Mouse (Mus musculus): Measurements from ENCODE around the gene Cage1.

Cage1 gene

DNA sequence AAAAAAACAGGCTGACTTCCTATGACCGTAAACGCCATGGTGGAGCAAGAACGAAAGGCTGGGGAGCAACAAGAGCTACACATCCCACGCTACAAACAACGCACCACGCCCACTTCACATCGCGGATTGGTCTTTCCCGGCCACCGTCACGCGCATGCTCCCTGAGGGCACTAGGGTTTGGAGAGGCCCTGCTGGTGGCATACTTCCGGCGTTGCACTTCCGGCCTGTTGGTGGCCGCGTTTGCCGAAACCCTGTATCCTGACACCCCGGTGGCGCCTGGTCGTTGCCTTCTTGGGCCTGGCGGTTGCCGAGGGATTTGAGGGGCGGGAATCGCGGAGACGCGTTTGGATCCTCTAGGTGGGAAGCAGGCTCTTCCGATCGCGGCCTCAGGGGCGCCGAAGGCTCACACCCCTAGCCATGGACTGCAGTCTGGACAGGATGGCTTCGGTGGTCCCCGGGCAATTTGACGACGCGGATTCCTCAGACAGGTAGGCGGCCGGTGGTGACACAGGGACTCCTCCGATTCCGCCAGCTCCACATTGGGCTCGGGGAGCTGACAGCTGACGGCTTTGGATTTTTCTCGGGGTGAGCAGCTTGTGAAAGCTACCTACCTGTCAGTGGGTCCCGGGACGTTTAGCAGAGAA is at the start of gene Cage1:
Gene Cage1 (minus strand): TSS at position 26 of the 644 bp plus-strand sequence.
- peak; percentile 98 for DNase-seq

DNA sequence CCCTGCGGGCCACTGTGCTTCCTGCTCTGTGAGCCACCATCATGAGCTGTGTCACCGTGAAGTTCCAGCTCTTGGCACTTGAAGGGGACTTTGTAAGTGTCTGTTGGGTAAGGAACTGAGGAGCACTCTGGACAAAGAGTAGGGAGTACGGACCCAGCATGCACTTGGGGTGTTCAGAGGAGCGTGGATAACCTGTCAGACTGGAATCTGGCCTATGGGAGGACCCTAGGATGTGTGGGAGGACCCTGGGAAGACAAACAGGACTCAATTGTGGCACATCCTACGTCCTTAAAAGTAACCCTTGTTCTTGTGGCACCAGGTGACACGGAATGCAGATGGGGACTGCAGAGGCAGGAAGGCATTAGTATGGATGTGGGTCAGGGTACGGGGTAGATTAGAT is 44.3 kb upstream of the Cage1 start:
- DNase-seq = no peak

DNA sequence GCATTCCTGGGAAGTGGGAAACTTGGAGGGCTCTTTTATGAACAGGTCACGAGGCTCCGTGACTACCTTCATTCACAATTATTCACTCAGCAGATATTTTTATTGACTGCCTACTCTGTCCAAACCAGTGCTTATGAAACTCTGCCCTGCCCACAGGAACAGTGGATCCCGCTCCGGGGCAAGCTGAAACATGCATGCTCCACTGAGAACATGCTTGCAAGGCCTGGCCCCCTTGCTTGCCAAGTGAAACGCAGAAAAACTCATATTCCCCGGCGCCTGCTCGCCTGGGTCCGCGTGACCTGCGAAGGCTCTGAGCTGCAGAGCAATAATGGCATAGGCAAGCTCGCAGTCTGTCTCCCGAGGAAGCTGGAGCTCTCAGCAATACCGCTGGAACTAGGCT is 43.9 kb upstream of the Cage1 start:
- DNase-seq = no peak

DNA sequence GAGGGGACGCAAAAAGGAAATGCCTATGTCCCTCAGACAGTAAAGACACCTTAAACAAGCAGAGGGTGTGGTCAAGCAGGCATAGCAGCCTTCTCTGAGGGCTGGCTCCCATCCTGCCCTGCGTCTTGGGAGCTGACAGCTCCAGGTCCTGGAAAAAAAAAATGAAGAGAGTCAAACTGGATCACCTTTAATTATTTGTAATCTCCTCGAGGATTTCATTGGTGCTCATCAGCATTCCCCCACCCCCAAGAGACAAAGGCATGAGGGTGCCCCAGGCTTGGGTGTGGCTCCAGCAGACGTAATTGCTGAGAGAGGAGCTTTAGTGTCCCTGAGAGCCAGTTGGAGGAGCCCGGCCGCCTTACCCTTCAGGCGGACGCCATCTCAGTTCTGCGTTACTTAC is 43.1 kb upstream of the Cage1 start:
- no peak for DNase-seq

DNA sequence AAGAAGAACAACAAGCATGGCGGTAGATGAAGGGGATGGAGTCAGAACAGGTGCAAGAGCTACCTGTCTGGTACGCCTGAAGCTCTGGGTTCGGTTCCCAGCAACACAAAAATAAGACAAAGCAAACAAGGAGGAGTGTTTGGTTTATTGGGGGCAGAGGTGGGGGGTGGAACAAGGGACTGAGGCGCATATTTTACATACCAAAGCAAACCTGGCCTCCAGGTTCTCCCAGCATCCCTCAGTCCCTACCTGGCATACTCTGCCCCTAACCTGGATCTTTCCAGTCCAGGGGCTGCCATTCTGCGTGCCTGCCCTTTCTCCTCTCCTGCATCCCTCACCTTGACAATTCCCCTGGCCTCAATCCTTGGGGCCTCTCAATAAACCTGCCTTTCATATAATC is 42.5 kb upstream of the Cage1 start:
- no peak for DNase-seq

DNA sequence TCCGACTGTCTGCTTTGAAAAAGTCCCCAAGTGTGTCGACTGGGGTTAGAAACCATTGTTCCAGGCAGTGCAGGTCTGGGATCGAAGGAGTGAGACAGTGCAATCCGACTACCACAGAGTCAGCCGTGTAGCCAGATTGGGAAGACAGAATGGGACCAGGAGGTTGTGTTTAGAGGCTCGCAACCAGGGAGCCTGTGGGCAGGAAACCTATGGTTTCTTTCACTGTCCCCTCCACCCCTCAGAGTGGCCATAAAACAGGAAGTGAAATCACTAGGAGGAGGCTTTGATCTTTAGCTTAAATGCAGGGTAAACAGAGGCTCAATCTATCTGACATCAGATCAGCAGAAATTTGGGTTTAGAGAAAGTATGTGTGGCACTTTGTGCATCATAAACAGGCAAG is 42.0 kb upstream of the Cage1 start:
- no peak for DNase-seq

DNA sequence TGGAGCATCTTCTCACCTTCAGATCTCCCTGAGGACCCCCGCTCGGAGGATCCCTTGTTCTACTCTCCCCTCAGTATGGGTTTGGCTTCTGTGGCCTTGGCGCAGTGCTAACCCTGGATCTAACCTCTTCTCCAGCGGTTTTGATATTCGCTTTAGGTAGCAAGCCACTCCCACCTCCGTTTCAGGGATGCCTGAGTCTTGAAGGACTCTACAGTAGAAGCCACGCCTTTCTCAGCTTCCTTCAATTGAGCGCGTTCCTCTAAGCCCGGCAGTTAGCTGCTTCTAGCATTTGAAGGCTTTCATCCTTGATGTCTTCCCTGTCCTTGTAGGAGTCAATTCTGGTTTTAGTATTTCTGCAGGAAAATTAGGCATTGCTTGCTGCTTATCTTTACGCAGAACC is 40.2 kb upstream of the Cage1 start:
- DNase-seq = peak; percentile 56

DNA sequence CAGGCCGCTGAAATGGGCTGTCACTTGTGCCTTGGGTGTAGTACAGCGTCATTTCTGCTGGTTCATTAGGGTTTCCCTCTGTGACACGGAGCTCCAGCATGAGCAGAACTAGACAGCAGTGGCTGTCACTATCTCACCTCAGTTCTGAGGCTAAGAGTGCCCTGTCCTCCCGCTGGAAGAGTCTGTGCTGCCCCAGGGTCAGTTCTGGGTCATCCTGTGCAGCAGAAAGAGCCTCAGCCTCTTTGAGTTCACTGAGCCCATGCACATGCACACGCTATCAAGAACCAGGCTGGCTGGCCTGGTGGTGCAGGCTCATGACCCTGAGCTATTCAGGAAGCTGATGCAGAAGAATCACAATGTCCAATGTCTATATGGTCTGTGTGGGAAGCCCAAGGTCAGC is 37.5 kb upstream of the Cage1 start:
- no peak for DNase-seq

DNA sequence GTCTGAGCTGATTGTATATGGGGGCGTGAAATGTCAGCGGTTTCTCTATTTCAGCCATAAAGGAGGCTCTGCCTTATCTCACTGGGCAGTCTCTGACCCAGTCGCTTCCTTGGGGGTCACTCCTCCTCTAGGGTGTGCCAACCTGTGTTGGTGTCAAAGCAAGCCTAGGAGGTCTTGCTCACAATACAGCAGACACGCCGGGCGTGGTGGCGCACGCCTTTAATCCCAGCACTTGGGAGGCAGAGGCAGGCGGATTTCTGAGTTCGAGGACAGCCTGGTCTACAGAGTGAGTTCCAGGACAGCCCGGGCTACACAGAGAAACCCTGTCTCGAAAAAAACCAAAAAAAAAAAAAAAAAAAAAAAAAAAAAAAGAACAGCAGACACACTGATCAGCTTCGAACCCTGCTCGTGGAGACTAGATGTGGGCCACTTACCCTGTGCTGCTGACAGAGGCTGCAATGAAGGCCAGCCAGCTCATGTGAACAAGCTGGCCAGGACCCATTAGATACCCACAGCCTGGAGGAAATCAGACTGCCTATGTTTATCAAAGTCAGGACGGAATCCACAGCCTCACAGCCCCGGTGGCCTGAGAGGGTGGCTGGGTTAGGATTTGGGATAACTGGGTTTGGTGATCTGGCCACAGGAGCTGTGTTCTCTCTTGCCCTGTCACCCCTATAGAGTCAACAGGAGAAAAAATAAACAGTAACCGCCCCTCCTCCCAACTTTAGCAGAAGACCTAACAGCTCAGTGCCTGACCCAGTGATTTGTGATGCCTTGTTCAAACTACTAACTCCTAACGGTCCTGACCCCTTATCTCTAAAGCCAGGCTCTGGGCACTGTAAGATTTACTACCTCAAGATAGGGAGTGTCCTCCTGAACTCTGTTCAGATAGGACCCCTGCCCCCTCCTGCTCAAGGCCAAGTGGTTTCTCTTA is 36.8 kb upstream of the Cage1 start:
- DNase-seq = no peak

DNA sequence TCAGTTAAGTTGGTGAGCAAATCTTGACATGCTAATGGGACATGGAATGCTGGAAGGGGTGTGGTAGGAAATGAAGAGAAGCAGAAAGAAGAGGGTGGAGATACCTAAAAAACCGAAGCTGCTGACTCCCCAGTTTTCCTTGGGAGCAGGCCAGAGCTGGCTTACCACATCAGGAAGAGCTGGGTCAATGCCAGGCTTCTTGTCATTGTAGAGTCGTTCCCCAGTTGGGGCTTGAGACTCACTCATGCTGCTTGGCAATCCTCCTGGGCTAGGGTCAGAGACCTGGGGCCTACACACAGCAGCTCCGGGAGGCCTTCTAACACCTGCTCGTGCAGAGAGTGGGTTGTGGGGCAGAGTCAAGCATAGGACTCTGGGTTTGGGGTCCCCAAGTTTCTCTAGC is 34.1 kb upstream of the Cage1 start:
- DNase-seq = peak; percentile 45

DNA sequence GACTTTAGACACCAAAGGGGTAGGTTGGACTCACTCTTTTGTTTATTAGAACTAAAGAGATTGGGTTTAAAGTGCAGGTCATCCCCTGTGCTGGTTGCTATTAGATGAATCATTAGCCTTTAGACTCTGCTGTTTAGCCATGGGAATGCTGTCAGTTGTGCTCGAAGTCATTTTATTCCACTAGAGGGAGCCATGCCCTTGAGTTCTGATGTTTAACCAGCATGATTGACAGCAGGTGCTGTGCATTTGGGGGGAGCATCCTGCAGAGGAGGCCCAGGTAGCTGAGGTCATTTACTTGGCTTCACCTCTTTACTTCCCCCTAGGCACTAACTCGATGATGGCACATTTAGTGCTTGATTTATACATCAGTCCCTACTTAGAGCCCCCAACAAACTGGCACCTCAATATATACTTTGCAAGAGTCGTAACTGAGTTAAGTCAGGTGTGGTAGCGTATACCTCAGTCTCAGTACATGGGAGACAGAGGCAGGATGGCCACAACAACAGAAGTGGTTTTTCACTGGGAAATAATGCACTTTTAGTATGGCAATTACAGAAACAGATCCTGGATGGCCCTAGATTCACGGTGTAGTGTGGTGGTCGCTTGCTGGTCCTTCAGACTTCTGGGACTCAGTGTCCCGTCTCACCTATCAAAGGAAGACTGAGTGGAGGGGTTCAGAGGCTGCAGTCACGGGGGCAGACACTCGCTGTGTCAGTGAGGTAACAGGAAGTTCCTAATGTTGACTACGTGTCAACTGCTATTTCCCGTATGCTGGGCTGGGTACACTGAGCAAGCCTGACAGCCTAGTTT is 28.2 kb upstream of the Cage1 start:
- DNase-seq = peak; percentile 87

DNA sequence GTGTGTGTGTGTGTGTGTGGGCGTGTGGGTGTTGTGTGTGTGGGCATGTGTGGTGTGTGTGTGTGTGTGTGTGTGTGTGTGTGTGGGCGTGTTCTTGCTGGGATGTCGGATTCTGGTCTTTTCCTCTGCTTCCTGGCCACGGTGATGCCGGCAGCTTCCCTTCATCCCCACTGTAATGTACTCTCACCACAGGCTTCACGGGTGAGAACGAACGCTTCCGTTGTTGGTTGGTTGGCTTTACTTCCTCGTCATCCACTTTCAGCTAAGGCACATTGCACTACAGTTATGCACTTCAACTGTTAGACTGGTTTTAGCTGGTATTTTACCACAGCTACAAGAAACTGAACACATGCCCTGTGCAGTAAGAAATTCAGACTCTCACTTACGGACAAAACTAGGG is 25.8 kb upstream of the Cage1 start:
- DNase-seq = no peak

DNA sequence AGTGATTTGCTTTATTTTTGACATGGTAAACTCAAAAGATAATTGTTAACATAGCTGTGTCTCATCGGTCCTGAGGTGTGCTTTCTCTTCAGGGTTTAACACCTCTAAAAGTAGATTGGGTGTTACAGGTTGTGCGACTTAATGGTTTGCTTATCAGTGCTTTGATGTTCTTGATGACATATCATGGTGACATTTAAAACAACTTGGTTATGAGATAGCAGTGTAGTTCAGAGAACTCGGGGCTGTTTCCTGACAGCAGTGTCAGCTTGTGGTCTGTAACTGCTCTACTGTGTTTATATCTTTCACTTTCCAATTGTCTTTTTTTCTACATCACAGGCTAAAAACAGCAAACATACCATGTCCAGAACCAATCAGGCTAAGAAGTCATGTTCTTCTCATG is 13.0 kb upstream of the Cage1 start:
- no peak for DNase-seq

DNA sequence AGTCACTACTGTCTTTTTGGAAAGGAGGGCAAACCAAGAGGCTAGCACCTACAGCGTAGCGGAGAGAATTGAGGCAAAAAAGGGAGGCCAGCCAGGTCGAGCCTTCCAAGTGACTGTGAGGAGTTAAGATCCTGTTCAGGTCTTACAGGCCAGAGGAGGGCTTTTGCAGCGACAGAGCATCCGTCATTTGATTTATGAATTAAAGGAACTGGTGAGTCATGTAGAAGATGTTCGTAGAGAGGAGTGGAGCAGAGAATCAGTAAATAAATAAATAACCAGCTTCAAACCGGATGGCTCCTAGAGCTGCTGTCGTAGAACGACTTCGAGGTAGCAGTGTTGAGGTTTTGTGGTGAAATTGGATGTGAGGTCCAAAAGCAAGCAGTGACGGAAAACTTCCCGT is 942 bp upstream of the Cage1 start:
- DNase-seq = no peak

DNA sequence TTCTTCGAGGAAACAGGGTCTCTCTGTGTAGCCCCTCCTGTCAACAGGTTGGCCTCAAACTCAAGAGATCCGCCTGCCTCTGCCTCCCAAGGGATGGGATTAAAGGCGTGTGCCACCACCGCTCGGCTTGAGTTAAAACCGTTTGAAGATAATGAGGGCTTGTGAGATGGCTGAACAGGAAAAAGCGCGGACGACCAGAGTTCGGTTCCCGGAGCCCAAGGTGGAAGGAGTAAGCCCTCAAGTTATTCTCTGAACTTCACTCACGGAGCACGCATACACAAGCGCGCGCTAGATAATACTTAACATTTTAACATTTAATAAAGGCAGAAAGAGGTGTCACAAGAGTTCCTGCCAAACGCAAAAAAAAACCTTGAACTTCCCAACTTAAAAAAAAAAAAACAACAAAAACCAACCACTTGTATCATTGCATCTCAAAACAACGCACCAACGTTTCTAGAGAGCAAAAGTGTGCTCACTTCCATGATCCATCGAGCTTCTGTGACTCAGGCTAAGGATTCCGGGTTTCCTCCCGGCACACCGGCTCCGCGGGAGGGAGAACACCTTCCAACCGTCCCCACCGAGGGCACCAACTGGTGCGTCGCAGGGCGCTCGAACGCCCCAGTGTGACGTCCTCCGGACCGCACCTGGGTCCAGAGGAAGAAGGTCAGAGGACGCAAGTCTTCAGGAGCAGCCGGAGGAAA is 376 bp downstream of the Cage1 start, which contains the start of gene Riok1:
Gene Riok1 (plus strand): TSS at position 653 of the 701 bp plus-strand sequence.
- peak; percentile 6 for DNase-seq

DNA sequence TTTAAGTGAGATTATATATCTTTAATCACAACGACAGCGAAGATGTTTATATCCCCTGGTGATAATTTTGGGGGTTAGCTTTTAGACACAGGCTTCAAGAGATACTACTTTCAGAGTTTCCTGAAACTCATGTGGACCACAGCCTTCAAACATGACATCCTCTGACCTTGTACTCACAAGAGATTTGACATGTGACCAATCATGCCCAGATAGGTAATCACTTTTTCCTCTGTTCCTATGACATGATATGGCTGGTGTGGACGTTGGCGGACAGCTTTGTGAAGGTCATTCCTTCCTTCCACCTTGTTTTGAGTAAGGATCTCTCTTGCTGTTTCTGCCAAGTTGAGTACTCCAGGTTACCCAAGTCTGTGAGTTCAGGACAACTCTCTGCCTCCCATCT is 8.5 kb downstream of the Cage1 start:
- no peak for DNase-seq

DNA sequence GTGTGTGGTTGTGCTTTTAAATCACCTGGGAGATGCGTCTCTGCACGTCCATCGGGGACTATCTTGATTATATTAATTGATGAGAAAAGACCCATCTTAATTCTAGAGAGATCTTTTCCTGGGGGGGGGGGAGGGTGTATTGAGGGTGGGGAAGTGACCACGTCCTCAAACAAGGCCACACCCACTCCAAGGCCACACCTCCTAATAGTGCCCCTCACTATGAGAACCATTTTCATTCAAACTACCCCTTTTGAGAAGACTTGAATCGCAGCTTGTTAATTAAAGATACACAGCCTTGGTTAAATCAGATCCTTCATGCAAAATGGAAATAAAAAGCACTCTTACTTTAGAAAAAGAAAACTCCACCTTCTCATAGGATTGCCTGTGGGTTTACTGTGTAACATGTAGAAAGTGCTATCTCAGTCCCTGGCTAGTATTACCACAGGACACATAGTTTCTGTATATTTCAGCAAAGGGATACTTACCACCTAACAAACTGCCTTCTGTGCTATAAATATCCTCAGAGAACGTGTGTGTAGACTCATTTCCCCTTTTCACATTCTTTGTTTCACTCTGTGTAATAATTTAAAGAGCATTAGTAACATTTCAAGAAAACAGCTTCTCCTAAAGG is 9.1 kb downstream of the Cage1 start:
- no peak for DNase-seq

DNA sequence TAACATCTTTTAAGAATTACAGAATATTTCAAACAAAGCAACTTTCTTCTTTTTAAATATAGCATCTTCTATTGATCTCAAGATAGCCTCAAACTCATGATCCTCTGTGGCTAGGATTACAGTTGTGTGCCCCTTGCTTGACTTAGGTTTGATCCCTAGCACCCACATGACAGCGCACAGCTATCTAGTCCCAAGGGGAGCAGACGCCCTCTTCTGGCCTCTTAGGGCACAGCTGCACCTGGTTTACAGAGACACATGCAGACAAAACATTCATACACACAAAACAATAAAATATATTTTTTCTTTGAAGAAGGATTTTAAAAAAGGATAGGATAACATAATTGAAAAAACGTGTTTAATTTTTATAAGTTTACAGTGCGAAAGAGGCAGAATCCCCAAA is 11.0 kb downstream of the Cage1 start:
- DNase-seq = peak; percentile 9

DNA sequence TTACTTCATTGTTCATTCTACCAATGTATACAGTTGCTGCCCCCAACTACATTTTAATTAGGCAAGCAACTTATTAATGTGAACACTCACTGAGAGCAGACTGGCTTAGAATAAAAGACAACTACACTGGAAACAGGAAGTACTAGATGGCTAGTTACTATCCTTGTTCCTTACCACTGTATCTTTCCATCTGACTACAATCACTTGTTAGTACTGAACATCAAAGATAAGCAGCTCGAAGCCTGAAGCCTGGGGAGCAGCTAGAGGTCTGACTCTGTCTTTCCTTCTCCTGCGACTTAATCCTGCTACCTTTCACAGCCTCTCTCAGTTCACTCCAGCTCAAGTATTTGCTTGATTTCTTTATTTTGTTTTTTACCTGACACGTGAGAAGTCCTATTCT is 18.1 kb downstream of the Cage1 start:
- DNase-seq = no peak

DNA sequence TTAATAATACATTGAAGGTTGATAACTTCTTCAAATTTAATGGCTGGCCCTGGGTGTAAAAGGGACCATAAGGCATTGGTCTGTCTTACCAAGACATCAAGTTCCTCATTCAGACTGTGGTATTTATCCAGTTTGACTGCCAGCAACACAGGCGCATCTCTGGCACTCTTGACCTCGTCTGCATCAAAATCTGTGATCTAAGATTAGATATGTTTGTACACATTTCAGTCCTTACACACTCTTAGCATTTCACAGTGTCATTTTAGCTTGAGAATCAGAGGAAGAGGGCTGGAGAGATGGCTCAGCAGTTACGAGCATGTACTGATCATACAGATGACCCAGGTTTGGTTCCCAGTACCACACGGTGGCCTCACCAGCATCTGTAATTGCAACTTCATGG is 21.3 kb downstream of the Cage1 start:
- DNase-seq = no peak

DNA sequence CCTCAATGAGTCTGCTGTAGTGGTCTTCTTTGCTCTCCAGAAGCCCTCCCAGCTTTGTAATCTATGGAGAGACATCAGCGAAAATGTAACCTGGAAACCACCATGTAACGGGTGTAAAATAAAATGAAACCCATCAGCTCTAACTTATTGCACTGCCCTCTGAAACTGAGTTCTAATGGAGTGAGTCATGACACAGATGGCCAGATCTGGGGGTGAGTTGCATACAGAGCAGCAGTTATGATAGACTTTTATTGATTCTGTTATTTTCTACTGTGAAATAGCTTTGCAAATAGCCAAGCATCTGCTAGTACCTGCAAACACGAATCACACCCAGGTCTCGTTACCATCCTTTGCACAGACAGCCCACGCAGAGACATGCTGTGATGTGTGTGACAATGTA is 24.4 kb downstream of the Cage1 start:
- no peak for DNase-seq

DNA sequence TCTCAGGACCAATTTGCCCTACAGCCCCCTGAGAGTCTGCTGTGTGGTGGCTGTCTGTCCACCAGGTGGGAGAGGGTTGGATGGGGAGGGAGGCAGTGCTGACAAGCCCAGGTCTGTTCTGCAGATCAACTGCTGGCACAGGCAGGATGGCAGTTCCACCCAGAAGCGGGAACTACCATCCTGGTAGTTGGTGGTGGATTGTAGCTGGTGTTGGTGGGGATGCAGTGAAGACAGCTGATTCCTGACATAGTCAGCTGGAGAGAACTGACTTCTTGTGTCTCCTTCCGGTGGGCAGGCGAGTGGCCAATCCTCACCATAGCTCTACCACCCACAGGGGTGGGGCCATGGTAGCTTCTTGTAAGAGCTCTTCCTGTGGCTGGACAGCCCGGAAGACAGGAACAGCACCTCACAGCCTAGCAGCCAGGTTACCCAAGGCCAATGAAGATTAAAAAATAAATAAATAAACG is 26.4 kb downstream of the Cage1 start:
- DNase-seq = peak; percentile 19
